Mouse (Mus musculus) forebrain, embryonic 15.5 days (tissue): ENCODE data around the gene Dennd4a. TPM values are rescaled to one million over a fixed set of nuclear protein-coding genes. Genes with fewer than 3 reads are reported as not detected.

Source experiments
- ATAC-seq: fragments of 200-750 bp; cut with Nextera tagmentation; replicated peaks from 2 replicates; pipeline ENCODE4 v1.8.0; 2017; ENCODE audit warnings: mild to moderate bottlenecking, moderate TSS enrichment, moderate library complexity
- H3K27ac ChIP-seq: fragments of 300-500 bp; sonication (generic); replicated peaks from 2 replicates; pipeline ENCODE4 v1.5.1; 2015; ENCODE audit warnings: mild to moderate bottlenecking, inconsistent platforms
- H3K27me3 ChIP-seq: fragments of 300-500 bp; sonication (generic); 2 replicates; pipeline ENCODE4 v1.6.1; 2015; ENCODE audit warnings: inconsistent platforms
- H3K36me3 ChIP-seq: fragments of 300-500 bp; sonication (generic); 2 replicates; pipeline ENCODE4 v1.6.1; 2015; ENCODE audit warnings: mild to moderate bottlenecking, inconsistent platforms
- H3K4me1 ChIP-seq: fragments of 300-500 bp; sonication (generic); 2 replicates; pipeline ENCODE4 v1.6.1; 2015; ENCODE audit warnings: inconsistent platforms
- H3K4me2 ChIP-seq: fragments of 300-500 bp; sonication (generic); replicated peaks from 2 replicates; pipeline ENCODE4 v1.6.1; 2015; ENCODE audit warnings: mild to moderate bottlenecking, inconsistent platforms
- H3K4me3 ChIP-seq: fragments of 300-500 bp; sonication (generic); 2 replicates; pipeline ENCODE4 v1.5.1; 2015; ENCODE audit warnings: mild to moderate bottlenecking, inconsistent platforms
- H3K9ac ChIP-seq: fragments of 300-500 bp; sonication (generic); replicated peaks from 2 replicates; pipeline ENCODE4 v1.6.1; 2015; ENCODE audit warnings: mild to moderate bottlenecking, inconsistent platforms
- H3K9me3 ChIP-seq: fragments of 300-500 bp; sonication (generic); 2 replicates; pipeline ENCODE4 v1.6.1; 2016; ENCODE audit warnings: inconsistent platforms
- WGBS: fragments of 180-500 bp; shearing (Covaris S2); methylation state at CpG from one replicate; pipeline ENCODE4 v1.1.7; 2015; ENCODE audit warnings: mixed read lengths; 5-methylcytosine and 5-hydroxymethylcytosine counted together
- polyA plus RNA-seq: library from polyadenylated mRNA; unstranded; fragments of >200 nt; fragmentation: Nextera tagmentation; extraction: Ambion mirVana; gene quantifications from 2 replicates; pipeline ENCODE4 v1.2.1, GENCODE M21; 2015

The Dennd4a gene
- polyA plus RNA-seq, 1 experiment from 2014 or later, result 9.4 TPM

- no peaks in the 10 kb centered on the region for H3K27me3 ChIP-seq
- H3K4me2 ChIP-seq, result no peak overlapping the region
- H3K4me3 ChIP-seq, result no peak overlapping the region
- no peaks in the 10 kb centered on the region for H3K9me3 ChIP-seq
- no peak overlapping the region for H3K27ac ChIP-seq
- H3K4me1 ChIP-seq, result 0 out of 2 replicates have a peak, but pooled peaks cover 6% of the 10 kb centered on the region
- no peaks in the 10 kb centered on the region for H3K36me3 ChIP-seq
- no peak overlapping the region for H3K9ac ChIP-seq
- no peak for ATAC-seq
- 79% methylated on average over 10 of the region's 10 CpGs for WGBS
Measured at GRCm38 (mm10) chr9:64792379-64793274, 18.5 kb upstream of the Dennd4a start.

DNA sequence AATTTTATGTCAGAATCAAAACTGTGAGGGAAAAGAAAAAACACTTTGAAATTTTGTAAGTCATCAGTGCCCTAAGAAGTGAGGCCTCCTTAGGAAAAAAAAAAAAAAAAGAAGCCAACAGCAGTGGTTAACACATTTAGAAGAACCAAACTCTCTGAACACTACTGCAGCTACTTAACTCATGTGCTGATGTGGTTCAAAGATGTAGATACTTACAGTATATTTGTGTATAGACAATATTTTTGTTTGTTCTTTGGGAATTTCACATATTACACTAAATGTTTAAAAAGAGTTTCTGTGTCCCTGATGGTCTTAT, 17.9 kb upstream of the Dennd4a start:
- Histone ChIP-seq H3K27ac (no peak overlapping the region), H3K4me2 (no peak overlapping the region), H3K4me3 (no peak overlapping the region), H3K36me3 (no peaks in the 10 kb centered on the region), H3K9ac (no peak overlapping the region), H3K27me3 (no peaks in the 10 kb centered on the region), H3K9me3 (no peaks in the 10 kb centered on the region), H3K4me1 (0 out of 2 replicates have a peak, but pooled peaks cover 6% of the 10 kb centered on the region)
- no peak for ATAC-seq

DNA sequence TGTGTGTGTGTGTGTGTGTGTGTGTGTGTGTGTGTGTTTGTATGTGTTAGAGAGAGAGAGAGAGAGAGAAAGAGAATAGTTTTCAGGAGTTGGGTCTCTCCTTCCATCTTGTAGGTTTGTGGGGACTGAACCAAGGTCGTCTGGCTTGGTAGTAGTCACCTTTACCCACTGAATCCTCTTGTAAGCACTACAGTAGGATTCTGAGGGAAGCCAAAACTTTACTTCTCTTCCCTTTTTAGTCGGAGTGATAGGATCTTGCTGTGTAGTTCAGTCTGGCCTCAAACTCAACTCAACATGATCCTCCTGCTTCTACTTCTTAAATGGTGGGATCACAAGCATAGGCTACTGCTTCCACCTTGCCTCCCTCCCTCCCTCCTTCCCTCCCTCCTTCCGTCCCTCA, 17.3 kb upstream of the Dennd4a start:
- Histone ChIP-seq H3K4me2 (no peak overlapping the region), H3K4me3 (no peak overlapping the region), H3K27ac (no peak overlapping the region), H3K4me1 (0 out of 2 replicates have a peak, but pooled peaks cover 6% of the 10 kb centered on the region), H3K9me3 (no peaks in the 10 kb centered on the region), H3K9ac (no peak overlapping the region), H3K36me3 (no peaks in the 10 kb centered on the region), H3K27me3 (no peaks in the 10 kb centered on the region)
- 73% methylated on average over 3 of the region's 3 CpGs for WGBS
- ATAC-seq, result no peak

GRCm38 (mm10) chr9:64794448-64795420, 16.4 kb upstream of the Dennd4a start:
- Histone ChIP-seq H3K27ac (no peak overlapping the region), H3K36me3 (no peaks in the 10 kb centered on the region), H3K9me3 (no peaks in the 10 kb centered on the region), H3K4me1 (0 out of 2 replicates have a peak, but pooled peaks cover 6% of the 10 kb centered on the region), H3K4me3 (no peak overlapping the region), H3K27me3 (no peaks in the 10 kb centered on the region), H3K4me2 (no peak overlapping the region), H3K9ac (no peak overlapping the region)
- 90% methylated on average over 6 of the region's 6 CpGs for WGBS
- no peak for ATAC-seq

GRCm38 (mm10) chr9:64795846-64796615, 15.1 kb upstream of the Dennd4a start:
- Histone ChIP-seq H3K9ac (no peak overlapping the region), H3K9me3 (no peaks in the 10 kb centered on the region), H3K27me3 (no peaks in the 10 kb centered on the region), H3K4me3 (no peak overlapping the region), H3K36me3 (no peaks in the 10 kb centered on the region), H3K27ac (no peak overlapping the region), H3K4me1 (0 out of 2 replicates have a peak, but pooled peaks cover 4% of the 10 kb centered on the region), H3K4me2 (no peak overlapping the region)
- no peak for ATAC-seq
- WGBS, result 71% methylated on average over 3 of the region's 3 CpGs

GRCm38 (mm10) chr9:64797392-64797791, 13.7 kb upstream of the Dennd4a start:
- Histone ChIP-seq H3K9ac (no peak overlapping the region), H3K4me2 (no peak overlapping the region), H3K27me3 (no peaks in the 10 kb centered on the region), H3K4me3 (no peak overlapping the region), H3K9me3 (no peaks in the 10 kb centered on the region), H3K36me3 (no peaks in the 10 kb centered on the region), H3K4me1 (no peaks in the 10 kb centered on the region), H3K27ac (no peak overlapping the region)
- ATAC-seq, result no peak
- WGBS, result 91% methylated on average over 4 of the region's 4 CpGs

DNA sequence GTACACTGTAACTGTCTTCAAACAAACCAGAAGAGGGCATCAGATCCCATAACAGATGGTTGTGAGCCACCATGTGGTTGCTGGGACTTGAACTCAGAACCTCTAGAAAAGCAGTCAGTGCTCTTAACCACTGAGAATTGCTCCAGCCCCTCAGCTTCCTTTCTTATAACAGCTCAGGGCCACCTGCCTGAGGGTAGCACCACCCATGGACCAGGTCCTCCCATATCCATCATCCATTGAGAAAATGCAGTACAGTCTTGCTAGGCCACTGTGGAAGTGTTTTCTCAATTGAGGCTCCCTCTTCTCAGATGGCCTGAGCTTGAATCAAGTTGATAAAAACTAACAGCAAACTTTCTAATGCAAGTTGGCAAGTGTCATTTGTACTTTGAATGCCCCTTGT, 13.0 kb upstream of the Dennd4a start:
- no peak for ATAC-seq
- H3K36me3 ChIP-seq, result no peaks in the 10 kb centered on the region
- no peaks in the 10 kb centered on the region for H3K9me3 ChIP-seq
- H3K27me3 ChIP-seq, result no peaks in the 10 kb centered on the region
- no peak overlapping the region for H3K27ac ChIP-seq
- no peaks in the 10 kb centered on the region for H3K4me1 ChIP-seq
- no peak overlapping the region for H3K9ac ChIP-seq
- H3K4me3 ChIP-seq, result no peak overlapping the region
- H3K4me2 ChIP-seq, result no peak overlapping the region

DNA sequence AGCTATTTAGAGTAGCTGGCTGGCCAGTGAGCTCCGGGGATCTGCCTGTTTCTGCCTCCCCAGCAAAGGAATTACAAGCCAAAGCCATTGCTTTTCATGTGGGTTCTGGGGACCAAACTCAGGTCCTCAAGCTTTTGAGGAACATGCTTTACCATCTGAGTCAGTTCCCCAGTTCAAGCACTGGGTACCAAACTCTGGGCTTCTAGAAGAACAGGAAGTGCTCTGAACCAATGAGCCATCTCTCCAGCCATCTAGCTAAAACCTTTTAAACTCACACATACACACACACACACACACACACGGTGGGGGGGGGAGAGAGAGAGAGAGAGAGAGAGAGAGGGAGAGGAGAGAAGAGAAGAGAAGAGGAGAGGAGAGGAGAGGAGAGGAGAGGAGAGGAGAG, 12.3 kb upstream of the Dennd4a start:
- Histone ChIP-seq H3K9me3 (no peaks in the 10 kb centered on the region), H3K27ac (no peak overlapping the region), H3K36me3 (no peaks in the 10 kb centered on the region), H3K27me3 (no peaks in the 10 kb centered on the region), H3K9ac (no peak overlapping the region), H3K4me2 (no peak overlapping the region), H3K4me1 (no peaks in the 10 kb centered on the region), H3K4me3 (no peak overlapping the region)
- 67% methylated on average over 1 of the region's 2 CpGs for WGBS
- ATAC-seq, result no peak

- WGBS, result 91% methylated on average over 5 of the region's 5 CpGs
- H3K9ac ChIP-seq, result no peak overlapping the region
- ATAC-seq, result no peak
Measured at GRCm38 (mm10) chr9:64799504-64799903, 11.6 kb upstream of the Dennd4a start.

GRCm38 (mm10) chr9:64802561-64802960, 8.6 kb upstream of the Dennd4a start:
- Histone ChIP-seq H3K4me2 (no peak overlapping the region), H3K36me3 (no peaks in the 10 kb centered on the region), H3K9me3 (no peaks in the 10 kb centered on the region), H3K4me3 (no peak overlapping the region), H3K9ac (no peak overlapping the region), H3K4me1 (no peaks in the 10 kb centered on the region), H3K27me3 (no peaks in the 10 kb centered on the region), H3K27ac (no peak overlapping the region)
- WGBS, result 93% methylated on average over 5 of the region's 5 CpGs
- no peak for ATAC-seq

More at GRCm38 (mm10) chr9:64799504-64799903, 11.6 kb upstream of the Dennd4a start:
- Histone ChIP-seq H3K27ac (no peak overlapping the region), H3K4me2 (no peak overlapping the region), H3K9me3 (no peaks in the 10 kb centered on the region), H3K27me3 (no peaks in the 10 kb centered on the region), H3K4me1 (no peaks in the 10 kb centered on the region), H3K4me3 (no peak overlapping the region), H3K36me3 (no peaks in the 10 kb centered on the region)

DNA sequence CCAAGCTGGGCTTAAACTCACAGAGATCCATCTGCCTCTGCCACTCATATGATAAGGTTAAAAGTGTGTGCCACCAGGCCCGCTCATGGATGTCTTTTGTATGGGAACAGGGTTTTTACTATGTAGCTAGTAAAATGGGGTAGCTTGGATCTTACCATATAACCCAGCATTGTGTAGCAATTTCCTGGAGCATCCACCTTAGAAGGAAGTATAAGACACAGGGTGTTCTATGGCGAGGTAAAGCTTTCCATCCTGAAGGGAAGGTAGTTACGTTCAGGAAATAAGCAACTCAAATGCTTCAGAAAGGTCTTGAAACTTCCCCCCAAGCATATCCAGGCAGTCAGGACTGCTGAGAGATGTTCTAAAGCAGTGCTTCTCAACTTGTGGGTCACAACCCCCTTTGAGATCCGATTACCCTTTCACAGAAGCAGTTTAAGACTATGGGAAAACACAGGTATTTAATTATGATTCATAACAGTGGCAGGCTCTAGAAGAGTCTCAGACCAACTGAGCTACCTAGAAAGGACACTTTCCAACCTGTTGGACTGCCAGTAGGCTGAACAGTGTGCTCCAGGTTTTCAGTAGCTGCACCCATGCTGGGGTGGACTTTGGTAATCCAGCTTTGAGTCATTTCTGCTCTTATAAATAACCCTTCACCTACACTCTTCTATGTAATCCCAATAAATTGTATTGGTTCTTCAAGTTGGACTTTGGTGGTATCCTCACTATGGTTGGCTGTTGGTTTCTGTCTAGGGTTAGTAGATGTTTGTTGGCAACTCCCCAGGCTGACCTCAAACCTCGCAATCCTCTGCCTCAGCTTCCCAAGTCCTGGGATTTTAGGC, 7.5 kb upstream of the Dennd4a start:
- H3K9ac ChIP-seq, result no peak overlapping the region
- H3K4me2 ChIP-seq, result no peak overlapping the region
- H3K27ac ChIP-seq, result no peak overlapping the region
- no peak overlapping the region for H3K4me3 ChIP-seq
- H3K4me1 ChIP-seq, result no peaks in the 10 kb centered on the region
- 91% methylated on average over 5 of the region's 5 CpGs for WGBS
- no peaks in the 10 kb centered on the region for H3K9me3 ChIP-seq
- no peak for ATAC-seq
- no peaks in the 10 kb centered on the region for H3K27me3 ChIP-seq
- H3K36me3 ChIP-seq, result no peaks in the 10 kb centered on the region
